Mouse (Mus musculus) spleen, adult 2 months (tissue): Measurements from ENCODE around the gene Etv6.

ENCODE experiments used
- CTCF ChIP-seq: fragments of 200-500 bp; IDR thresholded peaks from 2 replicates; pipeline ENCODE4 v1.5.1; 2011; ENCODE audit warnings: mild to moderate bottlenecking, inconsistent platforms; ENCODE audit not compliant: insufficient read depth, insufficient read length, insufficient replicate concordance; ENCODE audit errors: extremely low read depth
- POLR2A ChIP-seq: fragments of 200-500 bp; IDR thresholded peaks from 2 replicates; pipeline ENCODE4 v1.6.1; 2011; ENCODE audit warnings: low read depth, low read length, inconsistent platforms

DNA sequence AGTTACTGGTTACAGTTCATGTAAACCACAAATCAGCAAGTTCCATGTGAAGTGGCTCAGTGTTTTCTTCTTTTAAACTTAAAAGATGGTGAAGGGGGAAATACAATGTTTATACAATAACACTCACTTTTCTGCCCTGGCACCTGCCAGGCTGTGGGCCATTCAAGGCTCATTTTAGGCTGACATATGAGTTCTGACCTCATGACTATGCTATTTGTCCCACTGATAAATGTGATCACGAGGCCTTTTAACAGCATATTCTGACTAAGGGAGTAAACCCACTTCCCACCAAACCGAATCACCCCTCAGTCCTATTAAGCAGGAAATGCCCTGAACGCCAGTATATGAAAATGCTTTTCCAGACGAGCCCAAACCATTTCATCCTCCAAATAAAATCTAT, 23.0 kb downstream of the Etv6 start:
- TF ChIP-seq POLR2A, result no peak
- no peak for TF ChIP-seq CTCF
